Mouse (Mus musculus): ENCODE measurements around the gene Krt31. TPM values are rescaled to one million over a fixed set of nuclear protein-coding genes. Genes with fewer than 3 reads are reported as not detected.

Gene Krt31
- polyA plus RNA-seq, 1 experiment from 2014 or later: not detected

DNA sequence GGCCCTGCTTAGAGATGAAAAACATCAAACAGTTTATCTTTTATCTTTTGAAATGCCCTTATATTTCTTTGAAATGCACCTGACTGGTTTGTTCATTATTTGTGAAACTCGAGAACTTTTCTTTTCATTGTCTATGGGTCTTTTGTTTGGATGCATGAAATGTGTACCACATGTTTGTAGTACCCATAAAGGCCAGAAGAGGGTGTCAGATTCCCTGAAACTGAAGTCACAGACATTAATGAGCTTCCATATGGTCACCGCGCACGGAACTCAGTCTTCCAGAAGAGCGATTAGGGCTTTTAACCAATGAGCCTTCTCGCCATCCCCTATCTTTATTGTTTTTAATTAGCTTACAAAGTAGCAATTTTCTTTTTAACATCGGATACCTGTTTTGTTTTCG lies 8.5 kb upstream of the Krt31 start:
- no peak overlapping the region for H3K4me2 ChIP-seq
- WGBS (ENCODE audit: insufficient replicate concordance): 75% methylated on average over 8 of the region's 8 CpGs
- no peak for ATAC-seq (replicated peaks; ENCODE audit: insufficient number of reproducible peaks, low FRiP score, low TSS enrichment)

DNA sequence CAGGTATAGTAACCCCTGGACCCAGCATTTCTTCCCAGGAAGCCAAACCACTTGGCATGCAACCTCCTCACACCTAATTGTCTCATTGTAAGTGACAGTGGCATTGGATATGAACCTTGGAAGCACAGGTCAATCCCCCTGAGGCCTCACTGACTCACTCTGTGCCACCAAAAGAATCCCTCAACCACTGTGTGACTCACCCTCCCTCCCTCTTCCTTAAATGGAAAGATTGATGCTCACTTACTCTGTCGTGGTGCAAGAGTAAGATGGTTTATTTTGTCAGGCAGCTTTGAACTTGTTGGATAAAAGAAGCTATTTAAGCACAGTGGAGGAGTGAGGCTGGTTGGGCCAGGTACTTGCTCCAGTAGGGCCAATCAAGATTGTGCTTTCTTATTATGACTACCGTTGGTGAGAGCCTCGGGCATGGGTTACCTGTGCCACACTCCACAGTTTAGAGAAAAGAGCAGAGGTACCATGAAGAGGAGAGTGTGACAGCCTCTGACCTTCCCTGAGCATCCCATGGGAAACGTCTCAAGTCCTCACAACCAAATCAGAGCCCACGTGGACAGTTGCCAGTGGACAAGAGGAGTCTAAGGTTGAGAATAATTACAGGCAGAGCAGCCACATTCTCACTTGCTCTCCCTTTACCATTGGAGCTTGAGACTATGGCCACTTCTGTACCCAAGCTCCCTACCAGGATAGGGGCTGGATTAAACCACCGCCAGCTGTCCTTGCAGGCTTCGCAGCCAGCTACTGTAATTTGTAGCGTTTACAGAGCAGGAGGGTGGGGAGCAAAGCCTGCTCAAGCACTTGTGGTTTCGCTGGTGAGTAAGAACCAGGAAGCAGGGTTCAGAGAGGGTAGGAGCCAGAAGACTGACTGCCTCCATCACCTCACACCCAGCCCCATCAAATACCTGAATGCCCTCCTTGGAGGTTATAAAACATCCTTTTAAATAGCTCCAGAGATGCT lies 5.6 kb upstream of the Krt31 start:
- Histone ChIP-seq H3K27ac (ENCODE audit: low read depth, low read length) (no peak overlapping the region), H3K36me3 (ENCODE audit: control insufficient read depth, insufficient read depth, low read length) (no peaks in the 10 kb centered on the region), H3K4me2 (no peak overlapping the region), H3K4me1 (ENCODE audit: control insufficient read depth, insufficient read depth, low read length) (no peaks in the 10 kb centered on the region), H3K4me3 (ENCODE audit: low read depth, low read length) (no peak overlapping the region), H3K27me3 (ENCODE audit: control insufficient read depth, insufficient read depth, low read length) (no peaks in the 10 kb centered on the region), H3K9me3 (replicated peaks; ENCODE audit: control insufficient read depth, low read length) (no peaks in the 10 kb centered on the region), H3K9ac (ENCODE audit: low read depth, low read length) (no peak overlapping the region)
- ATAC-seq (replicated peaks; ENCODE audit: insufficient number of reproducible peaks, low FRiP score, low TSS enrichment): no peak
- WGBS (ENCODE audit: insufficient replicate concordance): 71% methylated on average over 9 of the region's 9 CpGs

More for the DNA sequence above, 8.5 kb upstream of the Krt31 start:
- Histone ChIP-seq H3K4me3 (ENCODE audit: low read depth, low read length) (no peak overlapping the region), H3K9ac (ENCODE audit: low read depth, low read length) (no peak overlapping the region), H3K27ac (ENCODE audit: low read depth, low read length) (no peak overlapping the region), H3K36me3 (ENCODE audit: control insufficient read depth, insufficient read depth, low read length) (no peaks in the 10 kb centered on the region), H3K9me3 (replicated peaks; ENCODE audit: control insufficient read depth, low read length) (no peaks in the 10 kb centered on the region), H3K27me3 (ENCODE audit: control insufficient read depth, insufficient read depth, low read length) (no peaks in the 10 kb centered on the region), H3K4me1 (ENCODE audit: control insufficient read depth, insufficient read depth, low read length) (no peaks in the 10 kb centered on the region)

DNA sequence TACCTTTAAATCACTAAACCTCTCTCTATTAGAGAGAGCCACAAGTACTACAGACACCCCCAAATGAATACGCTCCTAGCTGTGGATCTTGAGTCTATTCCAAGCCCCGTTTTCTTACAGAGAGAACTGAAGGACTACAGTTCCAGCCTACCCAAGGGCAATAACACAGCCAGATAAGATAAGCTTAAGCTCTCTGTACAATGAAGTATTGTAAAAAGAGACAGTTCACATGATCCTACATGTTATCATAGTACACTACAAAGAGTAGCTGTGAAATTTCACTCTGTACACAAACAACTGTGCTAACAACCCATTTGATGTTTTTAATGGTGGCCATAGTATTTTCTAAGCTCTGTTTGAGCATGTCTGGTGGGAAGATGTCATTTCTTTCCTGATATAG lies 3.2 kb downstream of the Krt31 start:
- WGBS (ENCODE audit: insufficient replicate concordance): 58% methylated on average over 2 of the region's 2 CpGs
- Histone ChIP-seq H3K36me3 (ENCODE audit: control insufficient read depth, insufficient read depth, low read length) (no peaks in the 10 kb centered on the region), H3K9ac (ENCODE audit: low read depth, low read length) (no peak overlapping the region), H3K27me3 (ENCODE audit: control insufficient read depth, insufficient read depth, low read length) (no peaks in the 10 kb centered on the region), H3K4me2 (no peak overlapping the region), H3K4me3 (ENCODE audit: low read depth, low read length) (no peak overlapping the region), H3K27ac (ENCODE audit: low read depth, low read length) (no peak overlapping the region), H3K4me1 (ENCODE audit: control insufficient read depth, insufficient read depth, low read length) (no peaks in the 10 kb centered on the region; the same call in 1 of the 2 replicates), H3K9me3 (replicated peaks; ENCODE audit: control insufficient read depth, low read length) (no peaks in the 10 kb centered on the region)
- ATAC-seq (replicated peaks; ENCODE audit: insufficient number of reproducible peaks, low FRiP score, low TSS enrichment): no peak

DNA sequence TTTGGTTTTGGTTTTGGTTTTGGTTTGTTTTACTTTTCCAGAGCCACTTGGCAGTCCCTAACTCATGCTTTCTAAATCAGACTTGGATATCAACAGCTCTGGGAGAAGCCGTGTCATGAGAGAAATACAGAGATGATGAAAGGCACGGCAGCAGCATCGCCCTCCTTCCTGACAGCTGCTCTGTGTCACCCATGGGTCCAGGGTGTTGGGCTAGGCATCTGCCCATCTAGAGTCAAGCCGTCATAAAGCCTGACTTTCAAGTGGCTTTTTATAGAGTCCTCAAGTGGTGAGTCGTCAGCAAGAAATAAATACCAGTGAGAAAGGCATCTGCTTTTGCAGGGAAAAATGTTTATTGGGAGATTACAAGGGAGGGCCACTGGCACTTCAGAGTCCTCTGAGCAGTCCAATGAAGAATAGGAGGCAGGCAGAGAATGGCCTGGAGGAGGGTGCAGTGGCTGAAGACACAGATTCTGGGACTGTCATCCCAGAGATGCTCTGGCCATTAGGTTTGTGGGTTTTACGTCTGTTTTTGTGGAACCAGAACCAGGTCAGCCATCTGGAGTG lies 4.0 kb downstream of the Krt31 start:
- Histone ChIP-seq H3K36me3 (ENCODE audit: control insufficient read depth, insufficient read depth, low read length) (no peaks in the 10 kb centered on the region), H3K4me1 (ENCODE audit: control insufficient read depth, insufficient read depth, low read length) (no peaks in the 10 kb centered on the region; the same call in 1 of the 2 replicates), H3K4me3 (ENCODE audit: low read depth, low read length) (no peak overlapping the region), H3K27ac (ENCODE audit: low read depth, low read length) (no peak overlapping the region), H3K4me2 (no peak overlapping the region), H3K27me3 (ENCODE audit: control insufficient read depth, insufficient read depth, low read length) (no peaks in the 10 kb centered on the region), H3K9ac (ENCODE audit: low read depth, low read length) (no peak overlapping the region), H3K9me3 (replicated peaks; ENCODE audit: control insufficient read depth, low read length) (no peaks in the 10 kb centered on the region)
- no peak for ATAC-seq (replicated peaks; ENCODE audit: insufficient number of reproducible peaks, low FRiP score, low TSS enrichment)
- 54% methylated on average over 6 of the region's 6 CpGs for WGBS (ENCODE audit: insufficient replicate concordance)

DNA sequence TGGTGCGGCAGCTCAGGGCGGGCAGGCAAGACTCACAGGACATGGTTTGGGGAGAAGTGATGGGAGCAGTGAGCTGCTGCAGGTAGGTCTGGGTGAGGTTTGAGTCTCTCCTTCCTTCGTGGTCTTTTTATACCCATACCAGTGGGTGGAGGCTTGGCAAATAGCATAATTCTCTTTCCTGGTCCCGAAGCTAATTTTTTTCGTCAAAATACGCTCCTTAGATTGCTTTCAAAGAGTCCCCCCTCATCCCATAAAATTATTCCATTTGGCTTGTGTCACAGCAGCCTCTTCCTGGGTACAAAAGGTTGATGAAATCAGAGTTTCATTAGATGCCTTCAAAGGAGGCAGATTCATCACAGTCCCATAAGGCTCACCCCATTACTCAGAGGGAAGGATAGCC lies 8.9 kb downstream of the Krt31 start, which contains the start of gene Krt34:
TSS of gene Krt34 (minus strand) at position 101 of the 400 bp plus-strand sequence.
- Histone ChIP-seq H3K4me3 (ENCODE audit: low read depth, low read length) (no peak within 1 kb of the TSS), H3K36me3 (ENCODE audit: control insufficient read depth, insufficient read depth, low read length) (no peaks in the 10 kb centered on the region), H3K4me1 (ENCODE audit: control insufficient read depth, insufficient read depth, low read length) (no peaks in the 10 kb centered on the region), H3K27me3 (ENCODE audit: control insufficient read depth, insufficient read depth, low read length) (no peaks in the 10 kb centered on the region), H3K4me2 (no peak within 1 kb of the TSS), H3K9me3 (replicated peaks; ENCODE audit: control insufficient read depth, low read length) (no peaks in the 10 kb centered on the region), H3K9ac (ENCODE audit: low read depth, low read length) (no peak within 1 kb of the TSS), H3K27ac (ENCODE audit: low read depth, low read length) (no peak within 1 kb of the TSS)
- WGBS (ENCODE audit: insufficient replicate concordance): 88% methylated on average over 6 of the region's 6 CpGs
- no peak for ATAC-seq (replicated peaks; ENCODE audit: insufficient number of reproducible peaks, low FRiP score, low TSS enrichment)

DNA sequence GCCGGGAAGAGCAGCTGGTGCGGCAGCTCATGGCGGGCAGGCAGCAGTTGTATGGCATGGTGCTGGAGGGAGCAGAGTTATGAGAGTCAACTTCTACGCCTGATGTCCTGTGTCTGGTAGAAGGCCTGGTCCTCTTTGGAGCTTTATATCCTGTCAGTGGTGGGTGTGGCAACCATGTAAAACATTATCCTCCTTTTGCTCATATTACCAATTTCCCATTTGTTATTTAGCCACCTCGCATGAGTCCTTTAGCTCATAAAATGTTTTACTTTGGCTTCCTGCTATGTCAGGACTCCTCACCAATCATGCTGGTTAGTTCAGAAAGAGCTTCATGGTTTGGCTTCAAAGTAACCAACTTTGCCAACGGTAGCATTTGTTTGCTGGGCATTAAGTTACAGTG lies 20.6 kb downstream of the Krt31 start, which contains the start of gene Krt33b:
TSS of gene Krt33b (minus strand) at position 101 of the 400 bp plus-strand sequence.
- H3K9ac ChIP-seq (ENCODE audit: low read depth, low read length): no peak within 1 kb of the TSS
- 72% methylated on average over 6 of the region's 6 CpGs for WGBS (ENCODE audit: insufficient replicate concordance)

DNA sequence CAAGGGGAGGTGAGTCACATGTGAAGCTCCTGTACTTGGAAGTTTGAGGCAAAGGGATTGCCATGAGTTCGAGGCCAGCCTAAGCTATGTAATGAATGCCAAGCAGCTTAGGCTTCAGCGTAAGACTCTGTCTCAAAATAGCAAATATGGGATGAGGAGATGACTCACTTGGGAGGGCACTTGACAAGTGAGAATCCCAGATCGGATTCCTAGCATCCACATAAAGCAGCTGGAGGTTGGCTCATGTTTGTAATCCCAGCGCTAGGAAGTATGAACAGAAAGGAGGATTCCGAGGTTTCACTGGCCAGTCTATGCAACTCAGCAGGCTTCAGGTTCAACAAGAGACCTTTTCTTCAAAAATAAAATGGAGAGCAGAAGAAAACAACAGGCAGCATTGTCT lies 28.9 kb downstream of the Krt31 start:
- Histone ChIP-seq H3K4me3 (ENCODE audit: low read depth, low read length) (no peak overlapping the region), H3K27me3 (ENCODE audit: control insufficient read depth, insufficient read depth, low read length) (no peaks in the 10 kb centered on the region), H3K9me3 (replicated peaks; ENCODE audit: control insufficient read depth, low read length) (no peaks in the 10 kb centered on the region), H3K27ac (ENCODE audit: low read depth, low read length) (no peak overlapping the region), H3K4me1 (ENCODE audit: control insufficient read depth, insufficient read depth, low read length) (no peaks in the 10 kb centered on the region), H3K9ac (ENCODE audit: low read depth, low read length) (no peak overlapping the region), H3K36me3 (ENCODE audit: control insufficient read depth, insufficient read depth, low read length) (no peaks in the 10 kb centered on the region), H3K4me2 (no peak overlapping the region)
- ATAC-seq (replicated peaks; ENCODE audit: insufficient number of reproducible peaks, low FRiP score, low TSS enrichment): no peak
- 51% methylated on average over 5 of the region's 5 CpGs for WGBS (ENCODE audit: insufficient replicate concordance)

More for the DNA sequence above, 20.6 kb downstream of the Krt31 start, which contains the start of gene Krt33b:
- Histone ChIP-seq H3K4me2 (no peak within 1 kb of the TSS), H3K36me3 (ENCODE audit: control insufficient read depth, insufficient read depth, low read length) (no peaks in the 10 kb centered on the region), H3K27me3 (ENCODE audit: control insufficient read depth, insufficient read depth, low read length) (no peaks in the 10 kb centered on the region), H3K9me3 (replicated peaks; ENCODE audit: control insufficient read depth, low read length) (no peaks in the 10 kb centered on the region), H3K4me3 (ENCODE audit: low read depth, low read length) (no peak within 1 kb of the TSS), H3K4me1 (ENCODE audit: control insufficient read depth, insufficient read depth, low read length) (no peaks in the 10 kb centered on the region), H3K27ac (ENCODE audit: low read depth, low read length) (no peak within 1 kb of the TSS)
- ATAC-seq (replicated peaks; ENCODE audit: insufficient number of reproducible peaks, low FRiP score, low TSS enrichment): no peak

DNA sequence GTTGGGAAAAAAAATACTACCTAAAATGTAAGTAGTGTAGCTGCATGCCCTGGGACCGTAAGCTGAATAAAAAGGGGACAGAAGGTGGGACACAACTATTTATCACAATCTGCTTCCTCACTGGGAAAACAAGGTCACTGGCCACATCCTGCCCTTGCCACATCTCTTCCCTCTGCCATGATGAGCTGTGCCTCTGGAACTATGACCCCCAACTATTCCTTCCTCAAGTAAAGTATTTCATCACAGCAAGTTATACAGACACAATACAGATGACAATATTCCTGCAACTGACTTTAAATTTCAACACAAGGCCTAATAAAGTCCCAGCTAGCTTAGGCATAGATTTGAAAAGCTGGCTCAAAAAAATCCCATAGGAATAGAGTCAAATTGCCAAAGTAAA lies 30.9 kb downstream of the Krt31 start:
- Histone ChIP-seq H3K9ac (ENCODE audit: low read depth, low read length) (no peak overlapping the region), H3K4me3 (ENCODE audit: low read depth, low read length) (no peak overlapping the region), H3K4me1 (ENCODE audit: control insufficient read depth, insufficient read depth, low read length) (no peaks in the 10 kb centered on the region), H3K36me3 (ENCODE audit: control insufficient read depth, insufficient read depth, low read length) (no peaks in the 10 kb centered on the region), H3K4me2 (no peak overlapping the region), H3K27me3 (ENCODE audit: control insufficient read depth, insufficient read depth, low read length) (no peaks in the 10 kb centered on the region), H3K27ac (ENCODE audit: low read depth, low read length) (no peak overlapping the region), H3K9me3 (replicated peaks; ENCODE audit: control insufficient read depth, low read length) (no peaks in the 10 kb centered on the region)
- no peak for ATAC-seq (replicated peaks; ENCODE audit: insufficient number of reproducible peaks, low FRiP score, low TSS enrichment)
- WGBS (ENCODE audit: insufficient replicate concordance): 93% methylated on average over 1 of the region's 1 CpGs

Measured in heart, embryonic 11.5 days (tissue).